In genomic region chrX:142227398-142228054, GRCm38 (mm10) we compare ENCODE assay signal across 8 mouse cellular contexts. TPM values are rescaled to one million over a fixed set of nuclear protein-coding genes. Genes with fewer than 3 reads are reported as not detected.
DNase-seq lines count a peak whose midpoint lies in the region; ATAC-seq and TF ChIP-seq lines count a peak whose summit lies in the region.

No protein-coding gene starts in this region.

- WGBS in heart, adult 2 months: 27% methylated on average over 15 of the region's 15 CpGs
- WGBS in lung, postnatal 0 days: 20% methylated on average over 15 of the region's 15 CpGs

- peak; percentile 77 for ATAC-seq in lung, postnatal 0 days

- H3K9ac ChIP-seq in MEL (ENCODE audit: control insufficient read depth, low read depth, low read length, poor library complexity, severe bottlenecking): peak overlapping the region; percentile 64
- no peak overlapping the region; the same call in 1 of the 2 replicates for H3K9ac ChIP-seq in heart, adult 2 months (ENCODE audit: low read depth, low read length)
- H3K9ac ChIP-seq in lung, postnatal 0 days (replicated peaks; ENCODE audit: low read depth): no peak overlapping the region

- no peak for TF ChIP-seq POLR2A in MEL (IDR thresholded peaks at IDR 0.05; ENCODE audit: control insufficient read depth in 1 of 2, insufficient read depth in 1 of 2, low read depth in 1 of 2, low read length in 2 of 2, poor library complexity in 1 of 2)
- no peak for TF ChIP-seq POLR2A in heart, adult 2 months (IDR thresholded peaks at IDR 0.05; ENCODE audit: insufficient read depth, low read depth, low read length)

- peak in 1 of 2 experiments; percentile 3; a peak in 2 of 4 replicates for TF ChIP-seq EP300 in MEL (IDR thresholded peaks at IDR 0.05; ENCODE audit: low read depth in 1 of 2, low read length in 2 of 2)
- no peak for TF ChIP-seq EP300 in heart, adult 2 months (IDR thresholded peaks at IDR 0.05; ENCODE audit: insufficient read depth, low read depth, low read length)
- peak; percentile 16; the same call in 1 of the 2 replicates for TF ChIP-seq EP300 in lung, postnatal 0 days (IDR thresholded peaks at IDR 0.05)

- H3K36me3 ChIP-seq in MEL (ENCODE audit: control insufficient read depth in 1 of 2, insufficient read depth in 2 of 2, low read length in 2 of 2): peaks cover 0 to 8% of the 10 kb centered on the region in 2 experiments; a peak in 2 of 4 replicates
- no peaks in the 10 kb centered on the region for H3K36me3 ChIP-seq in heart, adult 2 months (ENCODE audit: control insufficient read depth, insufficient read depth, low read length)
- H3K36me3 ChIP-seq in lung, postnatal 0 days (ENCODE audit: insufficient read depth, low read length): no peaks in the 10 kb centered on the region

- TF ChIP-seq CTCF in MEL (IDR thresholded peaks at IDR 0.05 in 2 of 3, conservative IDR thresholded peaks at IDR 0.05 in 1 of 3; ENCODE audit: control insufficient read depth in 1 of 3, insufficient read depth in 1 of 3, low read depth in 2 of 3, low read length in 3 of 3, poor library complexity in 1 of 3, severe bottlenecking in 1 of 3): no peak
- TF ChIP-seq CTCF in heart, adult 2 months (IDR thresholded peaks at IDR 0.05): no peak
- TF ChIP-seq CTCF in lung, postnatal 0 days (IDR thresholded peaks at IDR 0.05): no peak

- H3K4me3 ChIP-seq in MEL (ENCODE audit: control insufficient read depth in 1 of 2, insufficient read depth in 1 of 2, low read depth in 2 of 2, low read length in 2 of 2): peak overlapping the region; percentile 83 to 86
- peak overlapping the region; percentile 57 for H3K4me3 ChIP-seq in heart, adult 2 months
- peak overlapping the region; percentile 49 for H3K4me3 ChIP-seq in lung, postnatal 0 days (ENCODE audit: low read depth, low read length)

- DNase-seq in 416B (ENCODE audit: low read depth) (peak; percentile 91), MEL (ENCODE audit: low read depth, low spot score) (peak; percentile 93)
- DNase-seq in cerebellum, postnatal 10 days: peak; percentile 53 to 55
- DNase-seq in heart, adult 2 months: peak; percentile 24 to 30
- peak; percentile 55 to 56 for DNase-seq in kidney, adult 8-10 months
- DNase-seq in lung, postnatal 0 days (ENCODE audit: low spot score): peak; percentile 80
- peak; percentile 13 for DNase-seq in skeletal muscle tissue, adult 2 months (ENCODE audit: low read depth, low spot score)
- DNase-seq in layer of hippocampus, postnatal 36 days: no peak

- H3K27ac ChIP-seq in MEL (ENCODE audit: control insufficient read depth, low read depth, low read length): peak overlapping the region; percentile 87
- peak overlapping the region; percentile 82 for H3K27ac ChIP-seq in heart, adult 2 months
- H3K27ac ChIP-seq in lung, postnatal 0 days (ENCODE audit: low read length): peak overlapping the region; percentile 87

- intact Hi-C loops in heart, adult 2 months (cut with DNase I): loop anchor here (5.0 kb wide), 1 partner anchor 455 kb away; the partner anchor contains the start of gene Tmem164

- H3K4me2 ChIP-seq in lung, postnatal 0 days (replicated peaks; ENCODE audit: low read depth, low read length): peak overlapping the region; percentile 47

- H3K9me3 ChIP-seq in MEL (replicated peaks; ENCODE audit: insufficient read depth, low read length): no peaks in the 10 kb centered on the region
- H3K9me3 ChIP-seq in lung, postnatal 0 days (ENCODE audit: low read length): no peaks in the 10 kb centered on the region

- H3K27me3 ChIP-seq in MEL (ENCODE audit: control insufficient read depth in 1 of 2, insufficient read depth in 2 of 2, low read length in 2 of 2): no peaks in the 10 kb centered on the region; a peak in 3 of 4 replicates
- no peaks in the 10 kb centered on the region for H3K27me3 ChIP-seq in heart, adult 2 months (ENCODE audit: control insufficient read depth, insufficient read depth, low read length)
- no peaks in the 10 kb centered on the region for H3K27me3 ChIP-seq in lung, postnatal 0 days (replicated peaks; ENCODE audit: insufficient read depth, low read length)

- no peaks in the 10 kb centered on the region; the same call in 1 of the 2 replicates for H3K79me2 ChIP-seq in MEL (ENCODE audit: control insufficient read depth, insufficient read depth, low read length, poor library complexity)
- no peaks in the 10 kb centered on the region for H3K79me2 ChIP-seq in heart, adult 2 months (replicated peaks; ENCODE audit: control insufficient read depth, insufficient read depth, low read length)

- H3K4me1 ChIP-seq in MEL (ENCODE audit: control insufficient read depth in 1 of 2, insufficient read depth in 2 of 2, low read length in 2 of 2): peaks cover 3 to 5% of the 10 kb centered on the region in 2 experiments; a peak in 3 of 4 replicates
- H3K4me1 ChIP-seq in heart, adult 2 months (ENCODE audit: control insufficient read depth, insufficient read depth, low read length): no peaks in the 10 kb centered on the region
- no peaks in the 10 kb centered on the region for H3K4me1 ChIP-seq in lung, postnatal 0 days (ENCODE audit: insufficient read depth, low read depth, low read length)

- TF ChIP-seq RAD21 in MEL (IDR thresholded peaks at IDR 0.05; ENCODE audit: low read depth, low read length): no peak

TF ChIP-seq in MEL, 35 proteins besides CTCF, POLR2A, EP300 and RAD21 (continues in another document):
- no peak for TF ChIP-seq POLR2AphosphoS5 (IDR thresholded peaks at IDR 0.05; ENCODE audit: borderline replicate concordance, low read depth, low read length)
- no peak for TF ChIP-seq NELFE (IDR thresholded peaks at IDR 0.05; ENCODE audit: low read depth, low read length)
- no peak for TF ChIP-seq CHD2 (IDR thresholded peaks at IDR 0.05; ENCODE audit: low read length)
- no peak for TF ChIP-seq MAZ (IDR thresholded peaks at IDR 0.05; ENCODE audit: low read depth, low read length)
- peak; percentile 86 for TF ChIP-seq MXI1 (IDR thresholded peaks at IDR 0.05; ENCODE audit: low read depth, low read length)
- TF ChIP-seq ZMIZ1 (IDR thresholded peaks at IDR 0.05; ENCODE audit: low read depth, low read length): no peak
- TF ChIP-seq POLR2AphosphoS2 (IDR thresholded peaks at IDR 0.05; ENCODE audit: low read length): 0 out of 2 replicates have a peak, but pooled peaks have one; percentile 36
- no peak for TF ChIP-seq ZNF384 (IDR thresholded peaks at IDR 0.05; ENCODE audit: low read depth, low read length)
- TF ChIP-seq TCF12 (IDR thresholded peaks at IDR 0.05; ENCODE audit: low read depth, low read length): no peak
- TF ChIP-seq NRF1 (IDR thresholded peaks at IDR 0.05; ENCODE audit: insufficient read depth, low read depth, low read length, poor library complexity, severe bottlenecking): no peak
- no peak for TF ChIP-seq ELF1 (IDR thresholded peaks at IDR 0.05; ENCODE audit: low read depth, low read length)
- TF ChIP-seq RCOR1 (IDR thresholded peaks at IDR 0.05; ENCODE audit: low read depth, low read length): no peak
- TF ChIP-seq SMC3 (IDR thresholded peaks at IDR 0.05; ENCODE audit: low read depth, low read length): no peak
- TF ChIP-seq ETS1 (IDR thresholded peaks at IDR 0.05; ENCODE audit: low read depth, low read length): 0 out of 2 replicates have a peak, but pooled peaks have one; percentile 12
- no peak for TF ChIP-seq UBTF (IDR thresholded peaks at IDR 0.05; ENCODE audit: borderline replicate concordance, insufficient read depth, low read depth, low read length)
- TF ChIP-seq MEF2A (IDR thresholded peaks at IDR 0.05; ENCODE audit: extremely low read depth, insufficient replicate concordance, low read depth, low read length, poor library complexity, severe bottlenecking): no peak
- no peak for TF ChIP-seq ZC3H11A (IDR thresholded peaks at IDR 0.05; ENCODE audit: low read depth, low read length)
- TF ChIP-seq MYC (IDR thresholded peaks at IDR 0.05; ENCODE audit: low read depth, low read length): peak; percentile 21
- no peak for TF ChIP-seq GABPA (IDR thresholded peaks at IDR 0.05; ENCODE audit: low read depth, low read length)
- TF ChIP-seq JUND (IDR thresholded peaks at IDR 0.05; ENCODE audit: low read depth, low read length): no peak
- TF ChIP-seq TAL1 (IDR thresholded peaks at IDR 0.05; ENCODE audit: low read length): no peak
- TF ChIP-seq MYB (IDR thresholded peaks at IDR 0.05; ENCODE audit: low read depth, low read length): peak; percentile 72
- TF ChIP-seq BHLHE40 (IDR thresholded peaks at IDR 0.05; ENCODE audit: borderline replicate concordance, low read depth, low read length): 0 out of 2 replicates have a peak, but pooled peaks have one; percentile 50
- peak; percentile 92 for TF ChIP-seq CHD1 (IDR thresholded peaks at IDR 0.05; ENCODE audit: low read depth, low read length)
- no peak for TF ChIP-seq USF2 (IDR thresholded peaks at IDR 0.05; ENCODE audit: borderline replicate concordance in 1 of 2, insufficient read depth in 1 of 2, low read depth in 1 of 2, low read length in 2 of 2)
- no peak; the same call in 1 of the 2 replicates for TF ChIP-seq SIN3A (IDR thresholded peaks at IDR 0.05; ENCODE audit: low read length)
- no peak for TF ChIP-seq USF1 (IDR thresholded peaks at IDR 0.05; ENCODE audit: low read depth, low read length)
- TF ChIP-seq TBP (IDR thresholded peaks at IDR 0.05; ENCODE audit: low read depth, low read length): peak; percentile 8; the same call in 1 of the 2 replicates
- TF ChIP-seq ZKSCAN1 (IDR thresholded peaks at IDR 0.05; ENCODE audit: low read depth, low read length): no peak
- peak; percentile 87 for TF ChIP-seq MAX (IDR thresholded peaks at IDR 0.05; ENCODE audit: low read length)
- no peak for TF ChIP-seq GATA1 (IDR thresholded peaks at IDR 0.05; ENCODE audit: low read depth, low read length)
- TF ChIP-seq HCFC1 (IDR thresholded peaks at IDR 0.05; ENCODE audit: low read depth, low read length): no peak; the same call in 1 of the 2 replicates

RNA-seq across cellular contexts. Expression of gene Nxt2, which starts 1.0 kb away (rescaled TPM):
- 2.4 and 2.6 TPM in 2 replicates for total RNA-seq in MEL (2012; rRNA removed)
- polyA plus RNA-seq in MEL (2012; ENCODE audit: insufficient read depth in 1 of 2, insufficient read length in 2 of 2, low read depth in 1 of 2, low replicate concordance in 2 of 2, missing spikeins in 1 of 2): 1 to 10 TPM in 1 of 2 experiments, not detected in 1; 6.4 TPM
- total RNA-seq in heart, adult 2 months (2021): 1 to 10 TPM; 6.9 to 7.4 TPM
- 2.7 and 5.2 TPM in 2 replicates for polyA plus RNA-seq in heart, adult 2 months (2012; rRNA removed)
- polyA plus RNA-seq in lung, postnatal 0 days (2015; fragmentation: Nextera tagmentation; extraction: Ambion mirVana): 13.8 and 14.7 TPM in 2 replicates
- total RNA-seq in layer of hippocampus, postnatal 36 days (2021): 10 to 100 TPM; 29.6 to 29.8 TPM

RNA-seq across cellular contexts. Expression of gene Gucy2f, which starts 30.8 kb away (rescaled TPM):
- 0.03 TPM in 1 of 2 replicates, not detected in the other for total RNA-seq in MEL (2012; rRNA removed)
- not detected for polyA plus RNA-seq in MEL (2012; ENCODE audit: insufficient read depth in 1 of 2, insufficient read length in 2 of 2, low read depth in 1 of 2, low replicate concordance in 2 of 2, missing spikeins in 1 of 2)
- not detected for total RNA-seq in heart, adult 2 months (2021)
- not detected in 2 replicates for polyA plus RNA-seq in heart, adult 2 months (2012; rRNA removed)
- not detected in 2 replicates for polyA plus RNA-seq in lung, postnatal 0 days (2015; fragmentation: Nextera tagmentation; extraction: Ambion mirVana)
- total RNA-seq in layer of hippocampus, postnatal 36 days (2021): under 1 TPM; 0.42 to 0.73 TPM

Comparison
In these comparisons a context has a peak if more than half of its experiments do, and no peak if none do; other contexts are left out.
1. DNase-seq: peak in 416B (single experiment), MEL (single experiment), cerebellum, postnatal 10 days (2 of 2), heart, adult 2 months (2 of 2), kidney, adult 8-10 months (2 of 2), lung, postnatal 0 days (single experiment) and skeletal muscle tissue, adult 2 months (single experiment); none in layer of hippocampus, postnatal 36 days (0 of 2).
2. Peak in every context shown above with its lines, with median percentiles within 50 percentile points of each other: H3K27ac ChIP-seq and H3K4me3 ChIP-seq.